Mouse (Mus musculus): Measurements from ENCODE around the gene Gm21987.

Gm21987 gene

GRCm38 (mm10) chr16:38379926-38380325 is 33.1 kb downstream of the Gm21987 start:
- in situ Hi-C loops (cut with MboI; ENCODE audit: low pct_unique_long_range_greater_than_20kb in 1 of 2, low sequenced_read_pairs in 2 of 2, unreplicated experiment in 1 of 2) = no loop called here

- in situ Hi-C loops (cut with MboI; ENCODE audit: low pct_unique_long_range_greater_than_20kb in 1 of 2, low sequenced_read_pairs in 2 of 2, unreplicated experiment in 1 of 2) = no loop called here
These were observed 36.8 kb downstream of the Gm21987 start for GRCm38 (mm10) chr16:38383683-38384082.

- in situ Hi-C loops (cut with MboI; ENCODE audit: low pct_unique_long_range_greater_than_20kb in 1 of 2, low sequenced_read_pairs in 2 of 2, unreplicated experiment in 1 of 2) = no loop called here
These were observed 38.4 kb downstream of the Gm21987 start for GRCm38 (mm10) chr16:38385184-38385634.

DNA sequence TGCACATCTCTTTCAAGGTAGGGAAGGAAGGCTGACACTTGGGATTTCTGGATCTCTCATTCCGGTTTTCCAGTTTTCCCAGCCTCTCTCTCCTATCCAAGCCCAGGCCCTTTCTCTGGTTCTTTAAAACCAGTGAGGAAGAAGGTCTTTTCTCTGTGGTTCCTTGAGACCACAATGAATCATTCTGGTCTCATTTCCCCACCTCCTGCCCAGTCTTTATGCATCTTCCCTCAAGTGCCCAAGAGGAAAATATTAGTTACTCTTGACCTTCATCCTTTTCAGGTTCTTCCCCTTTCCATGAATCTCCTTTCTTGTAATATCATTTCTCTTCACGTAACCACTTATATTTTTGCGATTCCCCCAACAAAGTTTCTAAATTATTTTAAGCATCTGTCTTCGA is 38.9 kb downstream of the Gm21987 start:
- in situ Hi-C loops (cut with MboI; ENCODE audit: low pct_unique_long_range_greater_than_20kb in 1 of 2, low sequenced_read_pairs in 2 of 2, unreplicated experiment in 1 of 2) = no loop called here

- in situ Hi-C loops (cut with MboI; ENCODE audit: low pct_unique_long_range_greater_than_20kb in 1 of 2, low sequenced_read_pairs in 2 of 2, unreplicated experiment in 1 of 2) = no loop called here
These were observed 40.5 kb downstream of the Gm21987 start for GRCm38 (mm10) chr16:38387389-38387788.

DNA sequence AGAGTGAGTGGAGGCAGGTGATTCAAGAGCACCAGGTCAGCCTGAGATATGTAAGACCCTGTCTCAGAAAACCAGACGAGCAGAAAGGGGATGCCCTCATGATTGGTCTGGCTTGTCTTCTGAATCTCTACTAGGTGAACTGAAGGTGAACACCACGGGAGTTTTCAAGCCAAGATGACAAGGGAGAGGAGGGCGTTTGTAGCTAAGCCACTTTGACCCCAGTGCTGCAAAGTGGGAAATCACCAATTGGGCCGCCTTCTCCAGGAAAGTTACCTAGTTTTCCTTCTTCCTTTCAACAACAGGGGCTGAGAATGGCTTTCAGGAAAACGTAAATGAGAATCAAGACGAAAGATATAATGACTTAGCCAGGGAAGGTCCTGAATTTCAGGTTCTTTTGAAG is 41.9 kb downstream of the Gm21987 start:
- in situ Hi-C loops (cut with MboI; ENCODE audit: low pct_unique_long_range_greater_than_20kb in 1 of 2, low sequenced_read_pairs in 2 of 2, unreplicated experiment in 1 of 2) = no loop called here

GRCm38 (mm10) chr16:38389284-38389893 is 42.5 kb downstream of the Gm21987 start:
- in situ Hi-C loops (cut with MboI; ENCODE audit: low pct_unique_long_range_greater_than_20kb in 1 of 2, low sequenced_read_pairs in 2 of 2, unreplicated experiment in 1 of 2) = no loop called here

DNA sequence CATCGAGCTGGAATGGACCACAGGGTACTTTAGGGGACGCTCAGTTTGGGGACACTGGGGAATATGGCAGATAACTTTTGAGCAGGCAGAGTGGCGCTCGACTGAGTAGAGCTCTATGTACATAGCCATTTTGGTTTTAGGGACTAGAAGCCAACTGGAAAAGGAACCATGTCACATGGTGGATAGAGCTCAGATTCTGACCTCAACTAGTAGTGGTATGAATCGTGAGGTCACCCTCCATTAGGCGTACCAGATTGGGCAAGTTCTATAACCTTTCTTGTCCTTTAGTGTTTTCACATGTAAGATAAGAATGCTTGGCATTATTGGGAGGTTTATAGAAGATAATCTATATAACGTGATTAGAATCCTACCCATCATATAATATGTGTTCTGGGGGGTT is 43.5 kb downstream of the Gm21987 start:
- in situ Hi-C loops (cut with MboI; ENCODE audit: low pct_unique_long_range_greater_than_20kb in 1 of 2, low sequenced_read_pairs in 2 of 2, unreplicated experiment in 1 of 2) = no loop called here

DNA sequence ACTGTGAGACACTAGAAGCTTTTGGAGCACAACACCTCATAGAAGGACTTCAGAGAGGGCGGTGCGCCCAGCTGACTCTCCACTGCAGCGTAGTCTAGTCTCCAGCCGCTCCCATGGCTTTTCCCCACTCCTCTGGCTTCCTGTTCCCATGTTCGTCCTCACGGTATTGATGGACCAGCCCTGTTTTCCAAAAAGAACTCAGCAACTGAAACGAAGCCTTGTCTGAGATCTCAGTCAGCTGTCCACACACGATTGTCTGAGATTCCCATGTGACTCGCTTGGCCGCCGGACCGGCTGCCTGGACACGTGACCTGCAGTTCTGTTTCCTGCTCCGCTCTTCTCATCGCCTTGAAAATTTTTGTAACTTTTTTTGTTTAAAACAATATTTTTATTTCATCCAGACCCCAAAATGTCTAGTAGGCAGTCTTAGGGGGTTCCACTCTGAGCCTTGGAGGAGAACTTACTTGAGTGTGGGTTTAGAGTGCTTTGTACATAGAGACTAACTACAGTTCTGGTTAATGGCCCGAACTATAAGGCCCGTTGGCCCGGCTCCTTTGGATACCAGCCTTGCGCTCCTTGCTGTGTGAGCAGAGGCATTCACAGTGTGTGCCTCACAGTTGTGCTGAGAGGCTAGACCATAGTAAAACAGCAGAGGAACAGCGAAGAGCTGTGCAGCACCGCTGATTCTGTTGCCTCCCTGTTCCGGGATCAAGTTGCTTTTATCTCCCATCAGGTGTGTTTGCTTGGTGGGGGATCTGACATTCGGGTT is 45.5 kb downstream of the Gm21987 start:
- in situ Hi-C loops (cut with MboI; ENCODE audit: low pct_unique_long_range_greater_than_20kb in 1 of 2, low sequenced_read_pairs in 2 of 2, unreplicated experiment in 1 of 2) = no loop called here

GRCm38 (mm10) chr16:38394191-38394618 is 47.4 kb downstream of the Gm21987 start:
- in situ Hi-C loops (cut with MboI; ENCODE audit: low pct_unique_long_range_greater_than_20kb in 1 of 2, low sequenced_read_pairs in 2 of 2, unreplicated experiment in 1 of 2) = no loop called here

DNA sequence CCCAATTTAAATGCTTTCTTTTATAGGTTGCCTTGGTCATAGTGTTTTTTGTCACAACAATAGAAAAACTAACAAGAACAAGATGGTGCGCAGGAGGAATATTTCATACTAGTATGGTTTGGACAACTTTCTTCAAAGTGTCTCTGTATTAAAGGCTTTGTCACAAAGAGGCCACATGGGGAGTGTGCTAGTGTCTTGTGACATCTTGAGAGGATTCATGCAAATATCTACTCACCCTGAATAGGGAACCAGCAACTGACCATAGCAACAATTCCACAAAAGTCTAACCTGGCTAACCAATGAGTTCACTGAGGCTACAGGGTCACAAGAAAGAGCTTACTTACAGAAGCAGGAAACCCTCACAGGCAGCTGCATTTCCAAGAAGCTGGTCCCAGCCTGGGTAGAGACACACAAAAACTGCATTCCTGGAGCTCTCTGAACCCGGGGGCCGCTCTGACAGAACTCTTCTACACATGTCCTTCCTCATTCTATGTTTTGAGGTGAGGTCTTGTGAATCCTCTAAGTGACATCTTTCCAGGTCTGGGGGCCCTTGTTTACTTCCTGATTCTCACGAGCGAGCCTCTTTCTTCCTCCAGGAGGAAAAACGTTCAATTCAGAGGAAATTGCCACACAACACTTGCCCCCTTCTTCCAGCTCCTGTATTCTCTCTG is 48.4 kb downstream of the Gm21987 start:
- in situ Hi-C loops (cut with MboI; ENCODE audit: low pct_unique_long_range_greater_than_20kb in 1 of 2, low sequenced_read_pairs in 2 of 2, unreplicated experiment in 1 of 2) = no loop called here

GRCm38 (mm10) chr16:38396155-38396554 is 49.3 kb downstream of the Gm21987 start:
- in situ Hi-C loops (cut with MboI; ENCODE audit: low pct_unique_long_range_greater_than_20kb in 1 of 2, low sequenced_read_pairs in 2 of 2, unreplicated experiment in 1 of 2) = no loop called here

DNA sequence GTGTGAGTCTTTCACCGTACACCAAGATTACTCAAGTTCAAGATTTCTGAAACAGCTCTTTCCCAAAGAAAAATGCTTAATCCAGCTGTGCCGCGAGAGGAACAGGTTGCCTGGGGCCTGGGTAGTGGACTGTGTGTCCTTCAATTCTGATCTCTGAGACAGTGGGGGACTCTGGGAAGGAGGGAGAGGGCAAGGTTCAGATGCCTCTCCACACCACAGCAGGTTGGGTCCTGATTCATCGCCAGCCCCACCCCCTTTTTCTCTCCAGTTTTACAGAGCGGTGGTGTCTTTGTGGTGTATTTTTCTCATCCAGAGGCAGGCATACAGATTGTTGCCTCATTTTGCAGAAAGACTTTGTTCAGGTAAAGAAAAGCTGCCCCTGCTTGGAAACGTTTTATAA is 51.4 kb downstream of the Gm21987 start:
- in situ Hi-C loops (cut with MboI; ENCODE audit: low pct_unique_long_range_greater_than_20kb in 1 of 2, low sequenced_read_pairs in 2 of 2, unreplicated experiment in 1 of 2) = no loop called here

- in situ Hi-C loops (cut with MboI; ENCODE audit: low pct_unique_long_range_greater_than_20kb in 1 of 2, low sequenced_read_pairs in 2 of 2, unreplicated experiment in 1 of 2) = no loop called here
These were observed 52.2 kb downstream of the Gm21987 start for GRCm38 (mm10) chr16:38399076-38399475.

- in situ Hi-C loops (cut with MboI; ENCODE audit: low pct_unique_long_range_greater_than_20kb in 1 of 2, low sequenced_read_pairs in 2 of 2, unreplicated experiment in 1 of 2) = no loop called here
These were observed 52.8 kb downstream of the Gm21987 start for GRCm38 (mm10) chr16:38399531-38400231.

GRCm38 (mm10) chr16:38400311-38400960 is 53.6 kb downstream of the Gm21987 start:
- in situ Hi-C loops (cut with MboI; ENCODE audit: low pct_unique_long_range_greater_than_20kb in 1 of 2, low sequenced_read_pairs in 2 of 2, unreplicated experiment in 1 of 2) = no loop called here

GRCm38 (mm10) chr16:38401468-38401867 is 54.6 kb downstream of the Gm21987 start:
- in situ Hi-C loops (cut with MboI; ENCODE audit: low pct_unique_long_range_greater_than_20kb in 1 of 2, low sequenced_read_pairs in 2 of 2, unreplicated experiment in 1 of 2) = no loop called here

DNA sequence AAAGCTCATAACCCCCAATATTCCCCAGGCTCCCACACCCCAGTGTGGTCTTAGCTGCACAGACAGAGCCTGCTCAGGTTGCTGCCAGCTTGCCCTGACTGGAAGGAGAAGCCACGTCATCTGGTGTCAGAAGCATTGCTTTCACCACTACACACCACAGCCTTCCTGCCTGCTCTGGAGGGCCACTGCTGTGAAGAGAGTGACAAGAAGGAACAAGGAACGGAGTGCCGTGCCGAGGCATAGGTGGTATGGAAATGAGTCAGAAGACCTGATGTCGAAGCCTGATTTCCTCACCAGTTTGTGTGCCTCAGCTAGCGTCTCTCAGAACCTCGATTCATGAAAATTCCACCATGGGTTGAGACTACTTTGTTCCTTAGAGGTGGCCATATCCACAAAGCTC is 56.8 kb downstream of the Gm21987 start:
- in situ Hi-C loops (cut with MboI; ENCODE audit: low pct_unique_long_range_greater_than_20kb in 1 of 2, low sequenced_read_pairs in 2 of 2, unreplicated experiment in 1 of 2) = no loop called here

DNA sequence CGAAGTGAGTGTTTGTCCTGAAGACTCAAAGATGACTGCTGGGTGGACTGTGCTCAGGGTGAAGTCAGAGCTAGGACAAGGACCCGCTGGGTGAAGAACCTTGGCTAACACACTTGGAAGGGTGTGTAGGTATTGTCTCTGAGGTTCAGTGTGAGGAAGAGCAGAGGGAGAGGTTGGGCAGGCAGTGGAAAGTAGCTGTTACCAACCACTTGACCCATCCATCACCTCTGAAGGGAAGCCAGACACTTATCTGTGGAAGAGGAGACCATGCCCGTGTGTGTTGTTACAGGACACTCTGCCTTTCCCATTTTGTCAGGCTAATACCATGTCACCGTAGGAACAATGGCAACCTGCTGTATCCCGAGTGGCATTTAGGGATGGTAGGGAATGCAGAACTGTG is 59.5 kb downstream of the Gm21987 start:
- in situ Hi-C loops (cut with MboI; ENCODE audit: low pct_unique_long_range_greater_than_20kb in 1 of 2, low sequenced_read_pairs in 2 of 2, unreplicated experiment in 1 of 2) = no loop called here

Measured in mouse embryonic stem cell (cell line).